In the genomic region with DNA sequence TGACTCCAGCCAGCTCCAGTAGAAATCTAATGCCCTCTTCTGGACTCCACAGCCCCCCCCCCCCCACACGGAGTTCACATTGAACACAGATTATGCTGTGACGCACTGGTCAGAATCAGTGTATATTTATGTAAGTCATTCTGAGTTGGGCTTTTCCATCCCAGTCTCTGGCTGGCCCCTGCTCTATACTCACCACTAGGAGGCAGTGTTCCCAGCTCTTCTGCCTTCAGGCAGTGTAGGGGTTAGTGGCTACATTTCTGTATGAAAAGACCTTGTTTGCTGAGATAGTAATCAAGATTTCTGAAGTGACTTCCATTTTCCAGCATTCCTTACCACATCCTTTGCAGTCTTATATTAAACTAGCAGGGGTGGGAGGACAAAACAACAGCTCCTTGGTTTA, we compare ENCODE assay signal across 10 mouse cellular contexts.
DNase-seq lines count a peak whose midpoint lies in the region; ATAC-seq and TF ChIP-seq lines count a peak whose summit lies in the region.
"Had no signal": no experiment of that assay in that cellular context is flagged by ENCODE, and none has a peak within 500 bp of the region (broad histone marks: within the 10 kb centered on the region; RNA-seq: fewer than 3 reads in every experiment).

No protein-coding gene starts in this region.

- TF ChIP-seq POLR2A in CH12.LX (IDR thresholded peaks at IDR 0.05; ENCODE audit: low read depth, low read length) = no peak

- no peak overlapping the region for H3K9ac ChIP-seq in CH12.LX (ENCODE audit: insufficient read depth, low read depth)
- no peak overlapping the region for H3K9ac ChIP-seq in midbrain, embryonic 15.5 days
- H3K9ac ChIP-seq: embryonic facial prominence, embryonic 13.5 days; limb, embryonic 13.5 days had no signal

- no peak overlapping the region for H3K4me3 ChIP-seq in layer of hippocampus, adult 2 months
- H3K4me3 ChIP-seq in CH12.LX (replicated peaks in 1 of 3; ENCODE audit: low read depth in 2 of 3, low read length in 2 of 3, poor library complexity in 1 of 3) = no peak overlapping the region
- no peak overlapping the region for H3K4me3 ChIP-seq in midbrain, embryonic 15.5 days
- H3K4me3 ChIP-seq: embryonic facial prominence, embryonic 13.5 days; limb, embryonic 13.5 days had no signal

- no peak for ATAC-seq in midbrain, embryonic 15.5 days (replicated peaks)

- TF ChIP-seq RAD21 in CH12.LX (IDR thresholded peaks at IDR 0.05; ENCODE audit: low read depth, low read length) = peak; percentile 77

- no peak overlapping the region for H3K4me2 ChIP-seq in CH12.LX (ENCODE audit: insufficient read depth, low read depth, poor library complexity, severe bottlenecking)
- H3K4me2 ChIP-seq in midbrain, embryonic 15.5 days = no peak overlapping the region
- H3K4me2 ChIP-seq: embryonic facial prominence, embryonic 13.5 days; limb, embryonic 13.5 days had no signal

- no peaks in the 10 kb centered on the region for H3K9me3 ChIP-seq in CH12.LX (replicated peaks; ENCODE audit: low read length)
- H3K9me3 ChIP-seq in midbrain, embryonic 15.5 days = no peaks in the 10 kb centered on the region
- H3K9me3 ChIP-seq: embryonic facial prominence, embryonic 13.5 days; limb, embryonic 13.5 days had no signal

- no peaks in the 10 kb centered on the region for H3K79me2 ChIP-seq in CH12.LX (replicated peaks; ENCODE audit: control insufficient read depth, extremely low read depth, insufficient read depth, poor library complexity, severe bottlenecking)

- no peak for DNase-seq in layer of hippocampus, adult 2 months (ENCODE audit: low spot score in 2 of 2)
- no peak for DNase-seq in layer of hippocampus, postnatal 10 days (ENCODE audit: low spot score in 2 of 2)
- DNase-seq in CH12.LX (ENCODE audit: extremely low read depth) (peak; percentile 71), ZHBTc4 (ENCODE audit: low read depth, low spot score) (peak; percentile 63)
- DNase-seq in mesoderm, embryonic 11.5 days (ENCODE audit: low read depth, low spot score) = peak; percentile 15
- no peak for DNase-seq in left cerebral cortex, adult 9 months (ENCODE audit: low spot score in 2 of 2)
- DNase-seq: adrenal gland, postnatal 10 days had no signal

- in situ Hi-C loops in CH12.LX (cut with MboI; ENCODE audit: low pct_ligation_motif_present, low pct_unique_long_range_greater_than_20kb, low sequenced_read_pairs) = loop anchor here (25.0 kb wide), 1 partner anchor 350 kb away; no protein-coding TSS in a partner anchor

- WGBS in midbrain, embryonic 15.5 days = 61% methylated on average over 2 of the region's 2 CpGs

- peak; percentile 58 for TF ChIP-seq CTCF in layer of hippocampus, adult 2 months (conservative IDR thresholded peaks at IDR 0.05)
- peak; percentile 92 to 93 for TF ChIP-seq CTCF in CH12.LX (conservative IDR thresholded peaks at IDR 0.05 in 1 of 2, IDR thresholded peaks at IDR 0.05 in 1 of 2; ENCODE audit: low read depth in 2 of 2, low read length in 2 of 2)

- H3K27me3 ChIP-seq in CH12.LX (replicated peaks) = no peaks in the 10 kb centered on the region
- H3K27me3 ChIP-seq in midbrain, embryonic 15.5 days (replicated peaks) = no peaks in the 10 kb centered on the region
- H3K27me3 ChIP-seq: embryonic facial prominence, embryonic 13.5 days; limb, embryonic 13.5 days had no signal

- H3K36me3 ChIP-seq in CH12.LX (replicated peaks in 1 of 2; ENCODE audit: control insufficient read depth in 1 of 2, insufficient read depth in 1 of 2, low read length in 1 of 2) = no peaks in the 10 kb centered on the region
- H3K36me3 ChIP-seq in midbrain, embryonic 15.5 days (replicated peaks) = no peaks in the 10 kb centered on the region
- H3K36me3 ChIP-seq: embryonic facial prominence, embryonic 13.5 days; limb, embryonic 13.5 days had no signal

- TF ChIP-seq EP300 in CH12.LX (IDR thresholded peaks at IDR 0.05; ENCODE audit: low read length) = no peak

- peaks cover 0 to 6% of the 10 kb centered on the region in 2 experiments; a peak in 1 of 4 replicates for H3K4me1 ChIP-seq in CH12.LX (ENCODE audit: control insufficient read depth in 1 of 2, insufficient read depth in 2 of 2)
- H3K4me1 ChIP-seq in midbrain, embryonic 15.5 days = no peaks in the 10 kb centered on the region
- H3K4me1 ChIP-seq: embryonic facial prominence, embryonic 13.5 days; limb, embryonic 13.5 days had no signal

- no peak overlapping the region for H3K27ac ChIP-seq in layer of hippocampus, adult 2 months
- H3K27ac ChIP-seq in CH12.LX (ENCODE audit: insufficient read depth, low read depth) = no peak overlapping the region
- H3K27ac ChIP-seq in midbrain, embryonic 15.5 days = no peak overlapping the region
- H3K27ac ChIP-seq: embryonic facial prominence, embryonic 13.5 days; limb, embryonic 13.5 days had no signal

- dilution Hi-C loops in CH12.LX (cut with MboI; ENCODE audit: extremely low pct_ligation_motif_present, extremely low pct_unique_long_range_greater_than_20kb, low sequenced_read_pairs) = no loop called here

TF ChIP-seq in CH12.LX, 34 proteins besides CTCF, POLR2A, EP300 and RAD21:
- TF ChIP-seq ZC3H11A (IDR thresholded peaks at IDR 0.05; ENCODE audit: low read depth, low read length) = peak; percentile 18; the same call in 1 of the 2 replicates
- peak; percentile 17; the same call in 1 of the 2 replicates for TF ChIP-seq NELFE (IDR thresholded peaks at IDR 0.05; ENCODE audit: low read depth, low read length)
- peak; percentile 94 for TF ChIP-seq SMC3 (IDR thresholded peaks at IDR 0.05; ENCODE audit: low read depth, low read length)
- no peak for TF ChIP-seq TBP (conservative IDR thresholded peaks at IDR 0.05; ENCODE audit: low read depth, low read length)
- no peak for TF ChIP-seq GABPA (IDR thresholded peaks at IDR 0.05; ENCODE audit: insufficient replicate concordance, low read depth, low read length)

Comparison
In these comparisons a context has a peak if more than half of its experiments do, and no peak if none do; other contexts are left out.
1. DNase-seq: peak in CH12.LX (single experiment), ZHBTc4 (single experiment) and mesoderm, embryonic 11.5 days (single experiment); none in layer of hippocampus, adult 2 months (0 of 2), layer of hippocampus, postnatal 10 days (0 of 2) and left cerebral cortex, adult 9 months (0 of 2).